Mouse (Mus musculus) intestine, embryonic 14.5 days (tissue): ENCODE data around the gene Col6a4. TPM values are rescaled to one million over a fixed set of nuclear protein-coding genes. Genes with fewer than 3 reads are reported as not detected.

Source experiments
- ATAC-seq: fragments of 200-750 bp; cut with Nextera tagmentation; replicated peaks from 2 replicates; pipeline ENCODE4 v1.8.0; 2017; ENCODE audit warnings: low read depth, moderate number of reproducible peaks, moderate TSS enrichment, moderate library complexity; ENCODE audit not compliant: low FRiP score, low TSS enrichment
- DNase-seq: peaks from one replicate; pipeline ENCODE4 v3.0.0-alpha.2; 2018; ENCODE audit warnings: low spot score
- H3K27ac ChIP-seq: fragments of 300-500 bp; sonication (generic); 2 replicates; pipeline ENCODE4 v1.5.1; 2014; ENCODE audit warnings: low read depth, mild to moderate bottlenecking, control low read depth
- H3K27me3 ChIP-seq: fragments of 300-500 bp; sonication (generic); replicated peaks from 2 replicates; pipeline ENCODE4 v1.6.1; 2014; ENCODE audit warnings: low read length, control low read depth; ENCODE audit not compliant: control insufficient read depth, insufficient read depth
- H3K36me3 ChIP-seq: fragments of 300-500 bp; sonication (generic); 2 replicates; pipeline ENCODE4 v1.6.1; 2014; ENCODE audit warnings: low read length, control low read depth; ENCODE audit not compliant: control insufficient read depth, insufficient read depth
- H3K4me1 ChIP-seq: fragments of 300-500 bp; sonication (generic); replicated peaks from 2 replicates; pipeline ENCODE4 v1.6.1; 2014; ENCODE audit warnings: low read length, control low read depth, mixed read lengths; ENCODE audit not compliant: control insufficient read depth, insufficient read depth
- H3K4me2 ChIP-seq: fragments of 300-500 bp; sonication (generic); 2 replicates; pipeline ENCODE4 v1.6.1; 2014; ENCODE audit warnings: low read length
- H3K4me3 ChIP-seq: fragments of 300-500 bp; sonication (generic); 2 replicates; pipeline ENCODE4 v1.5.1; 2014; ENCODE audit warnings: low read depth, low read length, control low read depth, mixed read lengths
- H3K9ac ChIP-seq: fragments of 300-500 bp; sonication (generic); 2 replicates; pipeline ENCODE4 v1.6.1; 2014; ENCODE audit warnings: mild to moderate bottlenecking, low read length
- H3K9me3 ChIP-seq: fragments of 300-500 bp; sonication (generic); 2 replicates; pipeline ENCODE4 v1.6.1; 2016; ENCODE audit warnings: low read length, control low read depth; ENCODE audit not compliant: control insufficient read depth
- WGBS: fragments of 180-500 bp; shearing (Covaris S2); extraction: QIAGEN DNeasy Blood & Tissue Kit; methylation state at CpG from one replicate; pipeline ENCODE4 v1.1.7; 2014; 5-methylcytosine and 5-hydroxymethylcytosine counted together
- polyA plus RNA-seq: library from polyadenylated mRNA; unstranded; fragments of >200 nt; fragmentation: Nextera tagmentation; extraction: Ambion mirVana; gene quantifications from 2 replicates; pipeline ENCODE4 v1.2.1, GENCODE M21; 2014

Gene Col6a4
- polyA plus RNA-seq, 1 experiment from 2014 or later = 64.5 TPM

- Histone ChIP-seq H3K4me1 (0 out of 2 replicates have a peak, but pooled peaks cover 3% of the 10 kb centered on the region), H3K27me3 (no peaks in the 10 kb centered on the region), H3K9ac (no peak overlapping the region), H3K36me3 (no peaks in the 10 kb centered on the region), H3K4me2 (no peak overlapping the region), H3K27ac (no peak overlapping the region), H3K4me3 (no peak overlapping the region), H3K9me3 (no peaks in the 10 kb centered on the region)
- DNase-seq = no peak
- ATAC-seq = no peak
- 86% methylated on average over 5 of the region's 5 CpGs for WGBS
Measured at GRCm38 (mm10) chr9:105970901-105971300, 125.7 kb downstream of the Col6a4 start.

GRCm38 (mm10) chr9:105967976-105968375 lies 128.6 kb downstream of the Col6a4 start:
- no peaks in the 10 kb centered on the region for H3K9me3 ChIP-seq
- ATAC-seq = no peak
- no peak overlapping the region for H3K4me2 ChIP-seq
- DNase-seq = no peak
- no peak overlapping the region for H3K9ac ChIP-seq
- H3K27me3 ChIP-seq = no peaks in the 10 kb centered on the region
- WGBS = 75% methylated on average over 5 of the region's 5 CpGs
- H3K36me3 ChIP-seq = no peaks in the 10 kb centered on the region
- no peak overlapping the region for H3K27ac ChIP-seq
- H3K4me3 ChIP-seq = no peak overlapping the region
- no peaks in the 10 kb centered on the region for H3K4me1 ChIP-seq

GRCm38 (mm10) chr9:105960533-105960932 lies 136.1 kb downstream of the Col6a4 start, which contains the start of gene Col6a5:
TSS of gene Col6a5 (minus strand) at chr9:105960643.
- Histone ChIP-seq H3K9ac (no peak within 1 kb of the TSS), H3K27me3 (0 out of 2 replicates have a peak, but pooled peaks cover 3% of the 10 kb centered on the region), H3K4me1 (peaks cover 7% of the 10 kb centered on the region; the same call in 1 of the 2 replicates), H3K9me3 (no peaks in the 10 kb centered on the region), H3K27ac (no peak within 1 kb of the TSS), H3K4me2 (no peak within 1 kb of the TSS), H3K36me3 (no peaks in the 10 kb centered on the region), H3K4me3 (no peak within 1 kb of the TSS)
- 0 out of 2 replicates have a peak, but pooled peaks have one; percentile 43 for ATAC-seq
- WGBS = 15% methylated on average over 13 of the region's 13 CpGs
- no peak for DNase-seq

- H3K4me2 ChIP-seq = no peak overlapping the region
- 0 out of 2 replicates have a peak, but pooled peaks cover 3% of the 10 kb centered on the region for H3K27me3 ChIP-seq
- H3K4me1 ChIP-seq = peaks cover 7% of the 10 kb centered on the region; the same call in 1 of the 2 replicates
- no peaks in the 10 kb centered on the region for H3K36me3 ChIP-seq
- H3K9ac ChIP-seq = no peak overlapping the region
- WGBS = 64% methylated on average over 1 of the region's 1 CpGs
- ATAC-seq (no peak), DNase-seq (no peak)
- no peak overlapping the region for H3K27ac ChIP-seq
- no peak overlapping the region for H3K4me3 ChIP-seq
- H3K9me3 ChIP-seq = no peaks in the 10 kb centered on the region
Measured at GRCm38 (mm10) chr9:105959116-105959515, 137.5 kb downstream of the Col6a4 start.

GRCm38 (mm10) chr9:105949755-105950154 lies 146.8 kb downstream of the Col6a4 start:
- Histone ChIP-seq H3K27me3 (no peaks in the 10 kb centered on the region), H3K4me2 (no peak overlapping the region), H3K9ac (no peak overlapping the region), H3K4me3 (no peak overlapping the region), H3K36me3 (no peaks in the 10 kb centered on the region), H3K4me1 (no peaks in the 10 kb centered on the region), H3K27ac (no peak overlapping the region), H3K9me3 (no peaks in the 10 kb centered on the region)
- WGBS = 96% methylated on average over 1 of the region's 1 CpGs
- ATAC-seq = no peak
- DNase-seq = no peak

- Histone ChIP-seq H3K9me3 (no peaks in the 10 kb centered on the region), H3K4me3 (no peak overlapping the region), H3K4me2 (no peak overlapping the region), H3K36me3 (no peaks in the 10 kb centered on the region), H3K9ac (no peak overlapping the region), H3K4me1 (no peaks in the 10 kb centered on the region), H3K27ac (no peak overlapping the region), H3K27me3 (no peaks in the 10 kb centered on the region)
- ATAC-seq (no peak), DNase-seq (no peak)
- 72% methylated on average over 3 of the region's 3 CpGs for WGBS
Measured at GRCm38 (mm10) chr9:105947577-105947976, 149.0 kb downstream of the Col6a4 start.

Other genes with a start within 250 kb of the Col6a4 start
- gene Col6a5, start 136.1 kb downstream of the Col6a4 start, polyA plus RNA-seq = 0.13 and 0.31 TPM in 2 replicates
- 1.7 TPM in 2 replicates for gene Glyctk, start 61.4 kb upstream of the Col6a4 start, polyA plus RNA-seq
- gene Wdr82, start 74.1 kb upstream of the Col6a4 start, polyA plus RNA-seq = 22.9 and 23.8 TPM in 2 replicates
- gene Ppm1m, start 103.0 kb upstream of the Col6a4 start, polyA plus RNA-seq = 31.2 and 33.6 TPM in 2 replicates
- 56.4 and 59.5 TPM in 2 replicates for gene Twf2, start 106.3 kb upstream of the Col6a4 start, polyA plus RNA-seq
- 0.08 TPM in 1 of 2 replicates, not detected in the other for gene Tlr9, start 125.8 kb upstream of the Col6a4 start, polyA plus RNA-seq
- gene Alas1, start 151.9 kb upstream of the Col6a4 start, polyA plus RNA-seq = 102 and 109 TPM in 2 replicates
- 29.1 and 29.6 TPM in 2 replicates for gene Poc1a, start 184.3 kb upstream of the Col6a4 start, polyA plus RNA-seq